20 mouse cellular contexts compared by ENCODE assay signal in the genomic region with DNA sequence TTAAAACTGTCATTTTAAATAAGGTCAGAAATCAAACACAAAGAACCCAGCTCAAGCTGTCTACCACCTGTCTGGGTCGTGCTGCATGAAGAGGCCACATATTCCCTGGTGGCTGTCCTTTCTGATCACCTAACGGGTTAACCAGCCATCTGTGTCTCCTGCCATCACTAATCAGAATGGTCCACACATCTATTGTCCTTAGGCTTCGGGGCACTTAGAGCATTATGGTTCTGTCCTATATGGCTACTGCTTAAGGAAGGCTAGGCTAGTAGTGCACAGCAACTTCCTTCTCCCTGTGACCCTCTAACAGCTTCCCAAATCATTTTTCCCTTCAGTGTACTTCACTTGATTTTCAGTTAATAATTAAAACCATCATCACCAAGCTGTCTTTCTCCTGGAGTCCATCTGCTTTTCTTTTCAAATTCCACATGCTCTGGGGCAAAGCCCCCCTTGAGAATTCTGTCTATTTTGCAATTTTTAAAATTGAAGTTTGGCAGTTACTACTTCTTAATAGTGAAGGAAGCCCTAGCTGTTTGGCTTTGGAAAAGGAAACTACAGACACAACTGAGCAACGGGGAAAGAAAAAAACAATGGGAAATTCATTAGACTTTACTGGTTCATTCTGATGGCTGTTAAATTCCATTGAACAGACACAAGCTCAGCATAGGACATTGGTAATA.
A peak's percentile ranks its signal among the peaks of the same experiment; 100 is the strongest.
DNase-seq lines count a peak whose midpoint lies in the region; ATAC-seq lines count a peak whose summit lies in the region.
"Had no signal": no experiment of that assay in that cellular context is flagged by ENCODE, and none has a peak within 500 bp of the region (broad histone marks: within the 10 kb centered on the region; RNA-seq: fewer than 3 reads in every experiment).

No protein-coding gene starts in this region.

- no peak overlapping the region for H3K27ac ChIP-seq in midbrain, embryonic 12.5 days (replicated peaks)
- no peak overlapping the region for H3K27ac ChIP-seq in midbrain, embryonic 16.5 days (ENCODE audit: low read length)
- no peak overlapping the region for H3K27ac ChIP-seq in hindbrain, embryonic 16.5 days (ENCODE audit: low read depth, low read length)
- H3K27ac ChIP-seq: intestine, embryonic 15.5 days; kidney, embryonic 15.5 days; limb, embryonic 13.5 days; liver, embryonic 14.5 days had no signal

- H3K4me2 ChIP-seq in midbrain, embryonic 12.5 days (replicated peaks): no peak overlapping the region
- H3K4me2 ChIP-seq in midbrain, embryonic 16.5 days (ENCODE audit: low read length): no peak overlapping the region
- H3K4me2 ChIP-seq in hindbrain, embryonic 16.5 days (ENCODE audit: low read length): no peak overlapping the region
- H3K4me2 ChIP-seq: heart, embryonic 11.5 days; intestine, embryonic 15.5 days; kidney, embryonic 15.5 days; limb, embryonic 13.5 days had no signal

- no peaks in the 10 kb centered on the region for H3K4me1 ChIP-seq in midbrain, embryonic 12.5 days
- no peaks in the 10 kb centered on the region for H3K4me1 ChIP-seq in midbrain, embryonic 16.5 days (ENCODE audit: control insufficient read depth, insufficient read depth, low read length)
- H3K4me1 ChIP-seq in hindbrain, embryonic 16.5 days (ENCODE audit: control insufficient read depth, insufficient read depth, low read depth, low read length): no peaks in the 10 kb centered on the region
- H3K4me1 ChIP-seq: intestine, embryonic 15.5 days; kidney, embryonic 15.5 days; limb, embryonic 13.5 days had no signal

- H3K9me3 ChIP-seq in midbrain, embryonic 12.5 days: no peaks in the 10 kb centered on the region
- no peaks in the 10 kb centered on the region for H3K9me3 ChIP-seq in midbrain, embryonic 16.5 days (replicated peaks; ENCODE audit: control insufficient read depth, low read length, poor library complexity, severe bottlenecking)
- H3K9me3 ChIP-seq in hindbrain, embryonic 16.5 days (ENCODE audit: control insufficient read depth, low read length): no peaks in the 10 kb centered on the region
- H3K9me3 ChIP-seq: intestine, embryonic 15.5 days; kidney, embryonic 15.5 days; limb, embryonic 13.5 days had no signal

- peak; percentile 83; the same call in 1 of the 2 replicates for ATAC-seq in midbrain, embryonic 12.5 days (ENCODE audit: low FRiP score, low read depth)
- no peak for ATAC-seq in midbrain, embryonic 16.5 days
- ATAC-seq in hindbrain, embryonic 16.5 days: peak; percentile 72
- ATAC-seq: intestine, embryonic 15.5 days; lung, postnatal 0 days had no signal

- peak; percentile 10 for DNase-seq in embryo, embryonic 11 days
- DNase-seq in embryo, embryonic 9.5 days (ENCODE audit: extremely low spot score): no peak
- DNase-seq in retina, postnatal 1 day: peak; percentile 72
- no peak for DNase-seq in gastrocnemius, postnatal 10 days
- no peak for DNase-seq in lung, adult 18-20 months
- DNase-seq: adrenal gland, adult 2 months; cerebellum, postnatal 36 days; heart, postnatal 14 days; right cerebral cortex, adult 18-20 months had no signal

- WGBS in midbrain, embryonic 12.5 days: 52% methylated on average over 4 of the region's 4 CpGs
- 34% methylated on average over 4 of the region's 4 CpGs for WGBS in midbrain, embryonic 16.5 days
- 43% methylated on average over 4 of the region's 4 CpGs for WGBS in hindbrain, embryonic 16.5 days

- H3K27me3 ChIP-seq in midbrain, embryonic 12.5 days: no peaks in the 10 kb centered on the region
- H3K27me3 ChIP-seq in midbrain, embryonic 16.5 days (ENCODE audit: control insufficient read depth, insufficient read depth, low read depth, low read length): no peaks in the 10 kb centered on the region
- no peaks in the 10 kb centered on the region for H3K27me3 ChIP-seq in hindbrain, embryonic 16.5 days (replicated peaks; ENCODE audit: control insufficient read depth, insufficient read depth, low read length)
- H3K27me3 ChIP-seq: CH12.LX; intestine, embryonic 15.5 days; kidney, embryonic 15.5 days; limb, embryonic 13.5 days had no signal

- no peak overlapping the region for H3K4me3 ChIP-seq in midbrain, embryonic 12.5 days
- H3K4me3 ChIP-seq in midbrain, embryonic 16.5 days (ENCODE audit: low read depth, low read length): no peak overlapping the region
- H3K4me3 ChIP-seq in hindbrain, embryonic 16.5 days (ENCODE audit: low read length): no peak overlapping the region
- H3K4me3 ChIP-seq: intestine, embryonic 15.5 days; kidney, embryonic 15.5 days; limb, embryonic 13.5 days; myocyte had no signal

- H3K36me3 ChIP-seq in midbrain, embryonic 12.5 days: no peaks in the 10 kb centered on the region
- H3K36me3 ChIP-seq in midbrain, embryonic 16.5 days (ENCODE audit: control insufficient read depth, insufficient read depth, low read length): no peaks in the 10 kb centered on the region
- H3K36me3 ChIP-seq in hindbrain, embryonic 16.5 days (ENCODE audit: control insufficient read depth, insufficient read depth, low read length): no peaks in the 10 kb centered on the region
- H3K36me3 ChIP-seq: intestine, embryonic 15.5 days; kidney, embryonic 15.5 days; limb, embryonic 13.5 days had no signal

- H3K9ac ChIP-seq in midbrain, embryonic 12.5 days (replicated peaks): no peak overlapping the region
- no peak overlapping the region for H3K9ac ChIP-seq in midbrain, embryonic 16.5 days (ENCODE audit: low read depth, low read length)
- H3K9ac ChIP-seq in hindbrain, embryonic 16.5 days (ENCODE audit: low read depth, low read length): no peak overlapping the region
- H3K9ac ChIP-seq: intestine, embryonic 15.5 days; kidney, embryonic 15.5 days; limb, embryonic 13.5 days; liver, embryonic 14.5 days had no signal

Comparison
In these comparisons a context has a peak if more than half of its experiments do, and no peak if none do; other contexts are left out.
1. DNase-seq: peak in embryo, embryonic 11 days (single experiment) and retina, postnatal 1 day (single experiment); none in embryo, embryonic 9.5 days (single experiment), gastrocnemius, postnatal 10 days (single experiment) and lung, adult 18-20 months (0 of 2).